20 mouse cellular contexts compared by ENCODE assay signal in the genomic region with DNA sequence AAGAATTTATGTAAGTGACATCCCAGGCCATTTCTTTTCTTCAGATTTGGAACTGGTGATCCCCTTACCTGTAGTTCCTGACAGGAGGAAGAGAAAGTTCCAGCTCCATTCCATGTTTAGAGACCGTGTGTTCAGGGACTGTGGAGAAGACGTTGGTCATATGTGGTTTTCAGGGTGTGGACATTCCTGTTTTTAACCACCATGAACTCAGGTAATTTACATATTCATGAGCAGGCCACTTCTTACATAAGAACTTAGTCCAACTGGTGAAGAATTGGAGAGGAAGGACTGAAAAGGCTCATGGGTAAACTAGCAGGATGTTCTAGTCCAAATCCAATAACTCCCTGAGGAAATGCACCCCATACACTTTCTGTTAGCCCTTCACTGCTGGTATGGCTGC.
"Had no signal": no experiment of that assay in that cellular context is flagged by ENCODE, and none has a peak within 500 bp of the region (broad histone marks: within the 10 kb centered on the region; RNA-seq: fewer than 3 reads in every experiment).

No protein-coding gene starts in this region.

- ATAC-seq: intestine, postnatal 0 days; lung, postnatal 0 days; midbrain, embryonic 13.5 days had no signal

- H3K27ac ChIP-seq: kidney, postnatal 0 days; layer of hippocampus, adult 2 months; limb, embryonic 10.5 days; limb, embryonic 13.5 days; liver, embryonic 13.5 days; midbrain, embryonic 10.5 days; midbrain, embryonic 13.5 days; neural tube, embryonic 12.5 days; neural tube, embryonic 15.5 days; stomach, postnatal 0 days had no signal

- H3K4me1 ChIP-seq: limb, embryonic 10.5 days; limb, embryonic 13.5 days; liver, embryonic 13.5 days; megakaryocyte, embryonic 14.5 days; midbrain, embryonic 10.5 days; midbrain, embryonic 13.5 days; neural tube, embryonic 12.5 days; neural tube, embryonic 15.5 days had no signal

- H3K4me2 ChIP-seq: limb, embryonic 13.5 days; liver, embryonic 13.5 days; lung, embryonic 14.5 days; midbrain, embryonic 13.5 days; neural tube, embryonic 12.5 days; neural tube, embryonic 15.5 days had no signal

- H3K9ac ChIP-seq: limb, embryonic 13.5 days; liver, embryonic 13.5 days; lung, embryonic 14.5 days; midbrain, embryonic 13.5 days; neural tube, embryonic 12.5 days; neural tube, embryonic 15.5 days had no signal

- DNase-seq: kidney, adult 2 months; kidney, postnatal 25 days; layer of hippocampus, adult 9-11 months; liver; liver, embryonic 13.5 days; lung, embryonic 14.5 days; lung, postnatal 36 days; retina, postnatal 1 day had no signal

- H3K27me3 ChIP-seq: limb, embryonic 13.5 days; liver, embryonic 13.5 days; megakaryocyte, embryonic 14.5 days; midbrain, embryonic 13.5 days; neural tube, embryonic 12.5 days; neural tube, embryonic 15.5 days had no signal

- H3K9me3 ChIP-seq: liver, embryonic 13.5 days; megakaryocyte, embryonic 14.5 days had no signal

- H3K4me3 ChIP-seq: layer of hippocampus, adult 2 months; limb, embryonic 10.5 days; limb, embryonic 13.5 days; liver, embryonic 13.5 days; megakaryocyte, embryonic 14.5 days; midbrain, embryonic 10.5 days; midbrain, embryonic 13.5 days; neural tube, embryonic 12.5 days; neural tube, embryonic 15.5 days had no signal

- H3K36me3 ChIP-seq: limb, embryonic 10.5 days; limb, embryonic 13.5 days; liver, embryonic 13.5 days; midbrain, embryonic 10.5 days; midbrain, embryonic 13.5 days; neural tube, embryonic 12.5 days; neural tube, embryonic 15.5 days had no signal
